Mouse (Mus musculus): ENCODE measurements around the gene Zfx.

- TF ChIP-seq TCF12 (IDR thresholded peaks at IDR 0.05; ENCODE audit: insufficient read depth, poor library complexity, severe bottlenecking) (no peak), USF1 (IDR thresholded peaks at IDR 0.05; ENCODE audit: low read depth) (no peak), MYOG (IDR thresholded peaks at IDR 0.05; ENCODE audit: control insufficient read depth in 1 of 3, insufficient read depth in 1 of 3, insufficient read length in 2 of 3, low read depth in 2 of 3) (no peak), POLR2A (IDR thresholded peaks at IDR 0.05; ENCODE audit: insufficient read length, low read depth) (no peak), MAX (IDR thresholded peaks at IDR 0.05; ENCODE audit: low read depth) (no peak), REST (IDR thresholded peaks at IDR 0.05; ENCODE audit: insufficient read depth, insufficient read length) (no peak)
Measured at GRCm38 (mm10) chrX:94047381-94047780, 76.1 kb downstream of the Zfx start.
